ENCODE assay signal across 23 mouse cellular contexts in genomic region chr13:42121106-42121776, GRCm38 (mm10).
"Had no signal": no experiment of that assay in that cellular context is flagged by ENCODE, and none has a peak within 500 bp of the region (broad histone marks: within the 10 kb centered on the region; RNA-seq: fewer than 3 reads in every experiment).

No protein-coding gene starts in this region.

- H3K9me3 ChIP-seq: intestine, embryonic 15.5 days; kidney, embryonic 15.5 days; lung, embryonic 15.5 days; midbrain, embryonic 12.5 days had no signal

- H3K4me3 ChIP-seq: intestine, embryonic 15.5 days; kidney, embryonic 15.5 days; left cerebral cortex, adult 2 months; lung, embryonic 15.5 days; midbrain, embryonic 12.5 days; myocyte had no signal

- H3K27ac ChIP-seq: intestine, embryonic 15.5 days; kidney, embryonic 15.5 days; left cerebral cortex, adult 2 months; liver, embryonic 14.5 days; lung, embryonic 15.5 days; midbrain, embryonic 12.5 days; stomach, postnatal 0 days had no signal

- ATAC-seq: intestine, embryonic 15.5 days had no signal

- DNase-seq: kidney, adult 11 months; kidney, adult 8-10 months; kidney, postnatal 10 days; kidney, postnatal 36 days; layer of hippocampus, postnatal 36 days; lung, adult 18-20 months; lung, postnatal 10 days; lung, postnatal 4 days; right cerebral cortex, adult 18-20 months; right cerebral cortex, postnatal 14 days; right cerebral cortex, postnatal 4 days; thymus, adult 2 months; thymus, postnatal 14 days; thymus, postnatal 4 days had no signal

- H3K27me3 ChIP-seq: intestine, embryonic 15.5 days; kidney, embryonic 15.5 days; lung, embryonic 15.5 days; midbrain, embryonic 12.5 days had no signal

- H3K9ac ChIP-seq: intestine, embryonic 15.5 days; kidney, embryonic 15.5 days; liver, embryonic 14.5 days; lung, embryonic 15.5 days; midbrain, embryonic 12.5 days had no signal

- H3K4me1 ChIP-seq: kidney, embryonic 15.5 days; midbrain, embryonic 12.5 days had no signal

- H3K36me3 ChIP-seq: intestine, embryonic 15.5 days; lung, embryonic 15.5 days had no signal

- H3K4me2 ChIP-seq: intestine, embryonic 15.5 days; kidney, embryonic 15.5 days; liver, embryonic 11.5 days; lung, embryonic 15.5 days; midbrain, embryonic 12.5 days had no signal
